Mouse (Mus musculus): Measurements from ENCODE around the gene Unc5a. TPM values are rescaled to one million over a fixed set of nuclear protein-coding genes. Genes with fewer than 3 reads are reported as not detected.

The Unc5a gene
- polyA plus RNA-seq, 1 experiment from 2014 or later, result 15.7 TPM

DNA sequence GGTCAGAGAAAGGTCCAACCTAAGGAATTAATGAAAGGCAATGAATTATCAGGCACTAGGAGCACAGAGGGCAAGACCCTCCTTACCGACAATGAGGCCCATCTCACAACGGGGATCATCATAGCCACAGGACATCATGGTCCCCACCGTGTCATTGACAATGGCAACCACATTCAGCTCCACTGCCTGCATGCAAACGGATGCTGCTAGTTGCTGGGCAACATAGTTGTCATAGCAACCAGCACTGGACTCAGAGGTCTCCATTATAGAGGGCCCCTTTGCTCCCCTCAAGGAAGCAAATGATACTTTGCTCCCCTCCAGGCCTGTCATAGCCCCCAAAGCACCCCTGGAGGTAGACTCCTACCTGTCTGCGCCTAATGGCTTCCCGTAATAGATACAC lies 59.4 kb downstream of the Unc5a start:
- Histone ChIP-seq H3K36me3 (replicated peaks) (no peaks in the 10 kb centered on the region; the same call in 1 of the 2 replicates), H3K4me3 (no peak overlapping the region), H3K4me2 (no peak overlapping the region), H3K9me3 (no peaks in the 10 kb centered on the region), H3K27me3 (replicated peaks) (no peaks in the 10 kb centered on the region), H3K9ac (no peak overlapping the region), H3K27ac (peak overlapping the region; percentile 69), H3K4me1 (peaks cover 43% of the 10 kb centered on the region)
- 18% methylated on average over 6 of the region's 6 CpGs for WGBS
- peak; percentile 77 for ATAC-seq (replicated peaks)

DNA sequence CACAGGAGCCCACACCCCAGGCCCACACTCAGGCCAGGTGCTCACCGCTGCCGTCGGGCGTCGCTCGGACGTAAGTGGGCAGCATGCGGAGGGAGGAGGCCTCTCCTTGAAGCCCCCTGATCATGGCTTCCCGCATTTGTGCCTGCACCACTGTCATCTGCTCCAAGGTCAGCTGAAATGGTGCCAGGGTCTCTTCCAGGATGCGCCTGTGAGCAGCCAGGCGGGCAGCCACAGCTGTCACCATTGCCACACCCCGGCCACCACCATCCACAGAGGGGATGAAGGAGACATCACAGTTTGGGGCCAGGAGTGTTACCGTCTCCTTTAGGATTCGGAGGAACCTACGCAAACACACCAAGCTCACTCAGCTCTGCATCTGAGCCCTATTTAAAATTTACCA lies 61.9 kb downstream of the Unc5a start:
- H3K9ac ChIP-seq, result no peak overlapping the region
- H3K9me3 ChIP-seq, result no peaks in the 10 kb centered on the region
- ATAC-seq (replicated peaks), result no peak
- H3K4me2 ChIP-seq, result no peak overlapping the region
- H3K4me3 ChIP-seq, result no peak overlapping the region
- WGBS, result 89% methylated on average over 15 of the region's 15 CpGs
- H3K36me3 ChIP-seq (replicated peaks), result no peaks in the 10 kb centered on the region
- H3K27me3 ChIP-seq (replicated peaks), result no peaks in the 10 kb centered on the region
- no peak overlapping the region for H3K27ac ChIP-seq
- H3K4me1 ChIP-seq, result peaks cover 32% of the 10 kb centered on the region

DNA sequence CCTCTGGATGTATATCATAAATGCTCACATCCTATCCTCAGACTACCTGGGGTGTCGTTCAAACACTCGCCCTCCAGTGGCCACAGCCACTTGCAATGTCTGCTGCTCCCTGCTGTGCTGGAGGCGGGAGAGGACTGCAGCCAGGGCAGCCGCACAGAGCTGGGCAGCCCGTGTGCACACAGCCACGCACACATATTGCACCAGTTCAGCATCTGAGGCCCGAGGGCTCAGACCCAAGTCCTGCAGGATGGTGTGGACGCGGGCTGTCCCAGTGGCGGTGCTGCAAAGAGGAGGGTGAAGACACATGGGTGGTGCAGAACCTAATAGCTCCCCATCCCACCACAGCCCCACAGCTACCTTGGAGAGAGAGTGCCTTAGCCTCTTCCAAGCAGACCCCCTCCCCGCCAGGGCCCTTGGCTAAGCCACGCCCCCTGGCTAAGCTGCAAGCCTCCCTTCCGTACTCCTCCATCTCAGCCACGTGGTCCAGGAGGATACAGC lies 62.8 kb downstream of the Unc5a start:
- ATAC-seq (replicated peaks), result 0 out of 2 replicates have a peak, but pooled peaks have one; percentile 22
- no peak overlapping the region for H3K27ac ChIP-seq
- H3K4me2 ChIP-seq, result peak overlapping the region; percentile 9; the same call in 1 of the 2 replicates
- H3K4me1 ChIP-seq, result peaks cover 30% of the 10 kb centered on the region
- H3K4me3 ChIP-seq, result no peak overlapping the region
- no peaks in the 10 kb centered on the region for H3K27me3 ChIP-seq (replicated peaks)
- no peaks in the 10 kb centered on the region for H3K9me3 ChIP-seq
- H3K9ac ChIP-seq, result no peak overlapping the region; the same call in 1 of the 2 replicates
- 2% methylated on average over 14 of the region's 14 CpGs for WGBS
- no peaks in the 10 kb centered on the region for H3K36me3 ChIP-seq (replicated peaks)

DNA sequence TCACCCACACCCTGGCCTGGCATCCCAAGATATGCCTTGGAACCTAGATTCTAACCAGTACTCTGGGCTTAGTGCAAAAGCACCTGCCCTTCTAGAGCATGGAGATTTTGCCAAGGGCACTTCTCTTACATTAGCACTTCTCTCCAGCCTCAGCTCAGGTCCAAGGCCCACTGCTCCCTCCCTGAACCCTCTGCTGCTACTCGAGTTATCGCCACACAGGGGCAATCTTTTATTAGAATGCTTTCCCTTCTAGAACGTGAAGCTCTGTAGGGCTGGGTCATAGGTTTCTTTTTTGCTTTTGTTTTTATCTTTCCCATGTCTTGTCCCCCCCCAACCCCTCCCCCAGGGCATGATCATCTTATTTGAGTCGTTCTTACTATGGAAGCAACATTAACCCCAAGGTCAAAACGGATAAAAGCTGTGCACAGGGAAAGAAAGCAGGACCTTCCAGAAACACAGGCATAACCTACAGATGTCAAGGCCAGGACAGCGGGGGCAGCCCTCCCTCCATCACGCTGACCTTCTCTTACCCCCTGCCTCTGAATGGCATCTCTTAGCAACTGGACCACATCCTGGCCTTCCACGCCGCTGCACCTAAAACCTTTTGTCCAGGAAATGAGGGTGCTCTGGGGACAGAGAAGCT lies 64.6 kb downstream of the Unc5a start:
- no peak for ATAC-seq (replicated peaks)
- 18% methylated on average over 9 of the region's 9 CpGs for WGBS
- Histone ChIP-seq H3K9ac (no peak overlapping the region), H3K4me3 (no peak overlapping the region), H3K4me2 (no peak overlapping the region), H3K27me3 (replicated peaks) (no peaks in the 10 kb centered on the region), H3K36me3 (replicated peaks) (no peaks in the 10 kb centered on the region), H3K27ac (no peak overlapping the region), H3K9me3 (no peaks in the 10 kb centered on the region), H3K4me1 (peaks cover 13% of the 10 kb centered on the region)

DNA sequence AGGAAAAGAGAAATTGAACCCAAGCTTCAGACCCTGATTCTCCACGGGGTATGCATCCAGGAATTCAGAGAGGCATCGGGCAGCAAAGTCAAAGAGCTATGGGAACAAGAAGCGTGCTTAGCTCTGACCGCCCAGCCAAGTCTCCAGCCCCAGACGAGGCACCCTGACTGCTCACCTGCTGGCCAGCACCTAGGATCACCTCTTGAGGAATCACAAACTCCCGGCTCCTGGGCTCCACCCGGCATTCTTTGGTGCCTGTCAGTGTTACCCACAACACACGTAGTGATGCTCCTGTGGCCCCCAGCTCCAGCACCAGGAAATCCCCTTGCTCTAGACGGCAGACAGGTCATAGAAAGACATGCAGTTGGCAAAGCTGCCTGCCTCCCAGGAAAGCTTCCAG lies 65.2 kb downstream of the Unc5a start:
- Histone ChIP-seq H3K27ac (no peak overlapping the region), H3K4me3 (no peak overlapping the region), H3K9ac (no peak overlapping the region), H3K9me3 (no peaks in the 10 kb centered on the region), H3K4me2 (no peak overlapping the region), H3K4me1 (peaks cover 8% of the 10 kb centered on the region), H3K36me3 (replicated peaks) (no peaks in the 10 kb centered on the region), H3K27me3 (replicated peaks) (no peaks in the 10 kb centered on the region)
- WGBS, result 60% methylated on average over 9 of the region's 9 CpGs
- no peak for ATAC-seq (replicated peaks)

DNA sequence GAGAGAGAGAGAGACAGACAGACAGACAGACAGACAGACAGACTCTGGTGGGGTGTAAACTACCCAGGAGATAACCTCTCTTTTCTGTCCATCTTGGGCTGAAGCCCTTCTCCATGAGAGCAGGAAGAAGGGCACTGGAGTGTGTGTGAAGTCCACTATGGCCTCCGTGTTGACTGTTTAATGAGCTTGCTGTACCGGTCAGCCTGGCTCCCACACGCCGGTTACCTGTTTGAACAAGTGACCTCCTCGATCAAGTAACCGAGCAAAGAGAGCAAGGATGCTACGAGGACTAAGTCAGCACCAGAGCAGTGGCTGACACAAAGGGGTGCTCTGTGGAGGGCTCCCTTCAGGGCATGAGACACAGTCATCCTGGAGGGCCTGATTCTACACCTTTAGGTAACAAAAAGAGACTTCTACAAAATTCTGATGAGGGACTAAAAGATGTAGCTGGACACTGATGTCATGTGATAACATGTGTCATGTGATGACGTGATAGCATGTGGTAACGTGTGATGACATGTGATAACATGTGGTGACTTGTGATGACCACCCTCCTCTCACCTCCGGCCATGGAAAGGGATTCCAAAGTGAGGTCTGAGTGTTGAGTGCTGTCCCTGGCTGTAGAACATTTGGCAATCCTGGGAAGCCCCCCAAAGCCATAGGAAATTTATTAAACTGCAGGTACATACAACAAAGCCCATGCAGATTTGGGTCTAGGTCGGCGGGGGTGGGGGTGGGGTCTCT lies 68.1 kb downstream of the Unc5a start:
- no peaks in the 10 kb centered on the region for H3K27me3 ChIP-seq (replicated peaks)
- WGBS, result 91% methylated on average over 12 of the region's 12 CpGs
- no peak overlapping the region for H3K4me2 ChIP-seq
- H3K36me3 ChIP-seq (replicated peaks), result no peaks in the 10 kb centered on the region
- ATAC-seq (replicated peaks), result no peak
- no peak overlapping the region for H3K4me3 ChIP-seq
- H3K9ac ChIP-seq, result no peak overlapping the region
- no peaks in the 10 kb centered on the region for H3K4me1 ChIP-seq
- no peak overlapping the region for H3K27ac ChIP-seq
- H3K9me3 ChIP-seq, result no peaks in the 10 kb centered on the region

DNA sequence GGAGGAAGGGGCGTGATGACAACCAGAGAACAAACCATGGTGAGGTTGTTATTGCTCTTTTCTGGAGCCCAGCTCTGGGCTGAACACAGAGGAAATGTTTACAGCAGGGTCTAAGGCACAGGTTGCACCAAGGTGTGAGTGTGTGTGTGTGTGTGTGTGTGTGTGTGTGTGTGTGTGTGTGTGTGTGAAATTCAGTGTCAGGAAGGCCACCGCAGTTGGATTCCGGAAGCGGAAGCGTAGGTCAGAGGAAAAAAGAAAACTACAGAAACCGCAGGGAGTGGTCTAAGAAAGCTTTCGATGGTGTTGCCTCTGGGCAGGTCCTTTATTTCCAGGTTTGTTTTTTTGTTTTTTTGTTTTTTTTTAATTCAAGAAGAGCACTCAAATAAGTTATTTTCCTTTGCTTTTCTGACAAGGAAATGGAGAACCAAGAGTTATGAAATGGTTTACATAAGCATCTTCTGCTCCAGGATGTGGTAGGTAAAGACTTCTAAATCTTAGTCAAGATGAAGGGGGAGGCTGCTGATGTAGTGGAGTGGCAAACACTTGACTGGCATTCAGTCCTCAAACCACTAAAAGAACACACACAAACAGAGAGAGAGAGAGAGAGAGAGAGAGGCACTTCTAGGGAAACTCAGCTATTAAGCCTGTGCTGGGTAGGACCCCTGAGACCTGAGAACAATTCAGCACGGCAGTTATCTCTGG lies 68.8 kb downstream of the Unc5a start:
- Histone ChIP-seq H3K4me3 (no peak overlapping the region), H3K27ac (no peak overlapping the region), H3K27me3 (replicated peaks) (no peaks in the 10 kb centered on the region), H3K4me2 (no peak overlapping the region), H3K9me3 (no peaks in the 10 kb centered on the region), H3K4me1 (no peaks in the 10 kb centered on the region), H3K36me3 (replicated peaks) (no peaks in the 10 kb centered on the region), H3K9ac (no peak overlapping the region)
- WGBS, result 79% methylated on average over 8 of the region's 8 CpGs
- ATAC-seq (replicated peaks), result no peak

DNA sequence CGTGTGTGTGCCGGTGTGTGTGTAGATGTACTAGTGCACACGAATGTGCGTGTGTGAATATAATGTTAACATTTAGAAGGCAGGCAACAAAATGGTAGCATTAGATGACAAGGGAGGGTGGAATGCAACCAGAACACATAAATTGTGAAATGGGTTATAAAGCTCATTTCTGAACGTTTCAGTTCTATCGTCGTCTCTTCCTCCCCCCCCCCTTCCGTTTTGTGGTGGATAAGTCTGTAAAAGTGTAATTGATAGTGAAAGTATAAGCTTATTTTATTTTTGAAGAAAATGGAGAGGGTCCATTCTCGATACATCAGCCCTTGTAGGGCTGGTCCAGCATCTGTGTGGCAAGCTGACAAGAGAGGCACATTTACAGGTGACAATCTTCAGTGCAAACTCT lies 69.5 kb downstream of the Unc5a start:
- H3K27ac ChIP-seq, result no peak overlapping the region
- H3K9me3 ChIP-seq, result no peaks in the 10 kb centered on the region
- no peak overlapping the region for H3K4me3 ChIP-seq
- no peak for ATAC-seq (replicated peaks)
- no peaks in the 10 kb centered on the region for H3K27me3 ChIP-seq (replicated peaks)
- WGBS, result 89% methylated on average over 9 of the region's 9 CpGs
- no peak overlapping the region for H3K4me2 ChIP-seq
- H3K4me1 ChIP-seq, result no peaks in the 10 kb centered on the region
- no peak overlapping the region for H3K9ac ChIP-seq
- H3K36me3 ChIP-seq (replicated peaks), result no peaks in the 10 kb centered on the region

DNA sequence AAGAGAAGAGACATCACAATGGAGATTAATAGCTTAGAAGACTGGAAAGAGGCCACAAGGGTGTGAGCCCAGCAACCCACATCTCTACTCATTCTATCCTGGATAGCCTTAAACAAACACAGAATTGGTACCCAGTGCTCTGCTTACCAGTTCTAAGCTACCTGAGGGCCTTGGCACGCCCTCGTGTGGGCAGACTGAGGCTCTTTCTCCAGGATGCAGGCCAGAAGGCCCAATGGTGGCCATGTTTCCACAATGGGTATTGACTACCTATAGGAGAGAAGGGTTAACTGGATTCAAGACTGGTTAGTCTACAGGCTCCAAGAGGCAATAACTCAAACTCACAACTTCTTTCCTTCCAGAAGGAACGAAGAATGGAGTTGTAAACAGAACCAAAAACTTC lies 70.0 kb downstream of the Unc5a start:
- Histone ChIP-seq H3K4me3 (no peak overlapping the region), H3K27me3 (replicated peaks) (no peaks in the 10 kb centered on the region), H3K36me3 (replicated peaks) (no peaks in the 10 kb centered on the region), H3K9me3 (no peaks in the 10 kb centered on the region), H3K4me1 (no peaks in the 10 kb centered on the region), H3K27ac (no peak overlapping the region), H3K9ac (no peak overlapping the region), H3K4me2 (no peak overlapping the region)
- ATAC-seq (replicated peaks), result no peak
- WGBS, result 71% methylated on average over 3 of the region's 3 CpGs

DNA sequence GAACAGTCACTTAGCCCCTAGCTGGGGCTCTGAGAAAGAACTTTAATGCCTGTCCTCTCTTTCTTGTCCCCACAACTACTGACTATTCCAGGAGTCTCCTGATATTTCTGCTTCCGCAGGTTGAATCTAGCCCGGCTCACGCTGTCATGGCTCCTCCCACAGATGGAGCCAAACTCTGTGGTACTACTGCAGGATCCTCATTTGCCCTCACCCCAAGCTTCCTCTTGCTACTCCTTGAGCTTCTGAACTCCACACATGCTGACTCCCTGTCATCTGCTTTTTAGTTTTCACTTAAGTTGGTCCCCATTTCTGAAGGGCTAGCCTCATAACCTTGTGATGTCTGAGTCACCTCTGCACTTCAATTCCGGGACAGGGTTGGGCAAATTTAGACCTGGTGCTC lies 70.8 kb downstream of the Unc5a start:
- 91% methylated on average over 4 of the region's 4 CpGs for WGBS

DNA sequence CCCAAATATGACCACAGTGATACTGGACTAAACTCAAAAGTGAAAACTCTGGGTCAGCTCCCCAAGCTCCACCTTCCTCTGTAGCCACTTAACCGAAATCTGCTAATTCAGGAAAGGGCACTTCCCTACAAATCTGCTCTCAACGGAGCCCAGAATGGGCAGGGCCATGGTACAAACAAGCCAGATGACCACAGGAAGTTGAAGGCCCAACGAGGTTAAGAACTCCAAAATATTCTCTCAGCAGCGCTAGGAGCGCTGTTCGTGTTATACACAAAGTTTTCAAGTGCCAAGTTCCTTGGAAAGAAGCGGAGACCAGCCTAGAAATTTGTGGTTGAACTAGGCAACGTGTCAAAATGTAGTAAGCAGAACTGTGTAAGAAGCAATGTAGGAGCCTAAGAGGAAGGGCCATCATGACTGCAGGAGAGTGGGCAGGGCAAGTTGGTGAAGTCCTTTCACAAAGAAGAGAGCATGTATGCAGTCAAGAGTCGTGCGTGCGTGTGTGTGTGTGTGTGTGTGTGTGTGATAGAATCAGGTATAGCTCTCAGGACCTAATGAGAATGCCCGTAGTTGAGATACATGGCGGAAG lies 72.1 kb downstream of the Unc5a start, which contains the start of gene Hk3:
TSS of gene Hk3 (minus strand) at position 192 of the 586 bp plus-strand sequence.
- Histone ChIP-seq H3K9ac (no peak within 1 kb of the TSS), H3K27me3 (replicated peaks) (no peaks in the 10 kb centered on the region), H3K4me3 (no peak within 1 kb of the TSS), H3K4me1 (no peaks in the 10 kb centered on the region), H3K27ac (no peak within 1 kb of the TSS), H3K9me3 (no peaks in the 10 kb centered on the region), H3K4me2 (no peak within 1 kb of the TSS), H3K36me3 (replicated peaks) (no peaks in the 10 kb centered on the region)
- no peak for ATAC-seq (replicated peaks)
- 94% methylated on average over 13 of the region's 13 CpGs for WGBS

More for the DNA sequence above, 70.8 kb downstream of the Unc5a start:
- Histone ChIP-seq H3K36me3 (replicated peaks) (no peaks in the 10 kb centered on the region), H3K4me3 (no peak overlapping the region), H3K9me3 (no peaks in the 10 kb centered on the region), H3K4me1 (no peaks in the 10 kb centered on the region), H3K9ac (no peak overlapping the region), H3K27ac (no peak overlapping the region), H3K4me2 (no peak overlapping the region), H3K27me3 (replicated peaks) (no peaks in the 10 kb centered on the region)
- ATAC-seq (replicated peaks), result no peak

DNA sequence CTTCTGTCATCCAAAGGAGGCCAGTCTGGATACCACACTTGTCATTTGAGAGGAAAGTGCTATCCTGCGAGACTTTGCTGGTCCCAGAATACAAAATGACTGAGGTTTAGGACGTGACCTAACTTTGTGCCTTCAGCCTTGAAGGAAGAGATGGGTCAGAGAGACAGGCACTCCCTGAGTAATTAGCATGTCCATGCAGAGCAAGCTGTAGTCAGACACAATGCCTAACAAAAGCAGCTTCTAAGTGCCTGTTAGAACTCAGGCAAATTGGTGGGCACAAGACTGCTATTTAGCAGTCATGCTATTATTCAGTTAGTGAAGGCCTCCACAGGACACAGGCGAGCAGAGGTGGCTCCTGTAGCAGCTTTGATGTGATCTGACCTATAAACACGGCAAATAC lies 73.0 kb downstream of the Unc5a start:
- H3K36me3 ChIP-seq (replicated peaks), result no peaks in the 10 kb centered on the region

More for the DNA sequence above, 73.0 kb downstream of the Unc5a start:
- 48% methylated on average over 4 of the region's 4 CpGs for WGBS
- H3K9me3 ChIP-seq, result no peaks in the 10 kb centered on the region
- H3K4me1 ChIP-seq, result no peaks in the 10 kb centered on the region
- no peak overlapping the region for H3K9ac ChIP-seq
- no peak overlapping the region for H3K4me2 ChIP-seq
- H3K27ac ChIP-seq, result no peak overlapping the region
- H3K4me3 ChIP-seq, result no peak overlapping the region
- no peak for ATAC-seq (replicated peaks)
- H3K27me3 ChIP-seq (replicated peaks), result no peaks in the 10 kb centered on the region
